Mouse (Mus musculus) adrenal gland, postnatal 36 days (tissue): ENCODE results near the gene Cacna1h. TPM values are rescaled to one million over a fixed set of nuclear protein-coding genes. Genes with fewer than 3 reads are reported as not detected.

Source experiments
- DNase-seq, 2 experiments: peaks; one replicate each; pipeline ENCODE4 v3.0.0; 2021; ENCODE audit warnings: mixed read lengths in 1 of 2
- long read RNA-seq, 2 experiments: library from polyadenylated mRNA; stranded (forward); transcript quantifications; one replicate each; pipeline ENCODE4 v2.0.0; 2021; ENCODE audit warnings: borderline sequencing depth in 2 of 2
- total RNA-seq, 2 experiments: library from RNA; stranded (reverse); gene quantifications; 2 replicates each; pipeline ENCODE4 v1.2.3; 2021

Cacna1h gene
- 10 to 100 TPM; 58.7 to 97.3 TPM for total RNA-seq
- long read RNA-seq, experiment 1, transcript Cacna1h-203 (2 exons, 1,662 nt): major isoform, 7 of 22 reads
- long read RNA-seq, experiment 1, partial matches to known transcripts: 6 of 22 reads
- long read RNA-seq, experiment 1, other reads (novel, unspliced or antisense): 9 of 22 reads
- long read RNA-seq, experiment 2, transcript Cacna1h-203 (2 exons, 1,662 nt): major isoform, 6 of 19 reads
- long read RNA-seq, experiment 2, partial matches to known transcripts: 7 of 19 reads
- long read RNA-seq, experiment 2, other reads (novel, unspliced or antisense): 6 of 19 reads

- peak; percentile 76 to 87 for DNase-seq
These were observed at the start of gene Cacna1h for GRCm38 (mm10) chr17:25433617-25434606. Gene Cacna1h (minus strand): TSS chr17:25433783.

GRCm38 (mm10) chr17:25482092-25482491 is 48.5 kb upstream of the Cacna1h start:
- no peak for DNase-seq

GRCm38 (mm10) chr17:25480820-25481219 is 47.2 kb upstream of the Cacna1h start:
- no peak for DNase-seq

GRCm38 (mm10) chr17:25480152-25480551 is 46.6 kb upstream of the Cacna1h start:
- DNase-seq: no peak

GRCm38 (mm10) chr17:25475946-25476744 is 42.6 kb upstream of the Cacna1h start:
- peak in 1 of 2 experiments; percentile 56 for DNase-seq

GRCm38 (mm10) chr17:25474330-25475077 is 40.9 kb upstream of the Cacna1h start:
- peak; percentile 66 to 70 for DNase-seq

GRCm38 (mm10) chr17:25472044-25472443 is 38.5 kb upstream of the Cacna1h start:
- DNase-seq: no peak

- DNase-seq: peak; percentile 34 to 51
These were observed 37.8 kb upstream of the Cacna1h start for GRCm38 (mm10) chr17:25471418-25471817.

GRCm38 (mm10) chr17:25469798-25470197 is 36.2 kb upstream of the Cacna1h start:
- peak; percentile 71 to 78 for DNase-seq

- DNase-seq: peak; percentile 66 to 69
These were observed 34.7 kb upstream of the Cacna1h start for GRCm38 (mm10) chr17:25468301-25468700.

- peak; percentile 68 for DNase-seq
These were observed 34.2 kb upstream of the Cacna1h start for GRCm38 (mm10) chr17:25467781-25468180.

GRCm38 (mm10) chr17:25466257-25466656 is 32.7 kb upstream of the Cacna1h start:
- no peak for DNase-seq

- DNase-seq: no peak
These were observed 30.5 kb upstream of the Cacna1h start for GRCm38 (mm10) chr17:25464091-25464490.

GRCm38 (mm10) chr17:25463326-25463945 is 29.9 kb upstream of the Cacna1h start:
- peak; percentile 45 to 58 for DNase-seq

GRCm38 (mm10) chr17:25462236-25462875 is 28.8 kb upstream of the Cacna1h start:
- peak in 1 of 2 experiments; percentile 64 for DNase-seq

- DNase-seq: no peak
These were observed 23.0 kb upstream of the Cacna1h start for GRCm38 (mm10) chr17:25456540-25456939.

GRCm38 (mm10) chr17:25454272-25454671 is 20.7 kb upstream of the Cacna1h start, which contains the start of gene Tekt4:
Gene Tekt4 (plus strand): TSS chr17:25454615.
- DNase-seq: no peak

- DNase-seq: peak in 1 of 2 experiments; percentile 49
These were observed 18.8 kb upstream of the Cacna1h start for GRCm38 (mm10) chr17:25452246-25452965.

GRCm38 (mm10) chr17:25450329-25450728 is 16.7 kb upstream of the Cacna1h start:
- DNase-seq: peak in 1 of 2 experiments; percentile 46
